Mouse (Mus musculus) MEL (cell line): ENCODE results near the gene Mst1. TPM values are rescaled to one million over a fixed set of nuclear protein-coding genes. Genes with fewer than 3 reads are reported as not detected.

Source experiments
- DNase-seq: peaks from one replicate; pipeline ENCODE4 v3.0.0; 2011; ENCODE audit warnings: low read depth, low spot score
- H3K27ac ChIP-seq: 2 replicates; pipeline ENCODE4 v1.5.1; 2012; ENCODE audit warnings: low read depth, mild to moderate bottlenecking, control low read depth, low read length, moderate library complexity; ENCODE audit not compliant: control insufficient read depth
- H3K27me3 ChIP-seq, 2 experiments: fragments of 150-350 bp in 1 of 2; sonication (generic) in 1 of 2; 2 replicates each; pipeline ENCODE4 v1.6.1; 2012; ENCODE audit warnings: low read length in 2 of 2, mild to moderate bottlenecking in 2 of 2, improper control_type of control experiment in 1 of 2, moderate library complexity in 1 of 2; ENCODE audit not compliant: insufficient read depth in 2 of 2, control insufficient read depth in 1 of 2
- H3K36me3 ChIP-seq, 2 experiments: 2 replicates each; pipeline ENCODE4 v1.6.1; 2012 to 2014; ENCODE audit warnings: low read length in 2 of 2, improper control_type of control experiment in 1 of 2, inconsistent platforms in 1 of 2, mild to moderate bottlenecking in 1 of 2; ENCODE audit not compliant: insufficient read depth in 2 of 2, control insufficient read depth in 1 of 2
- H3K4me1 ChIP-seq, 2 experiments: fragments of 150-350 bp in 1 of 2; sonication (generic) in 1 of 2; 2 replicates each; pipeline ENCODE4 v1.6.1; 2012; ENCODE audit warnings: low read length in 2 of 2, improper control_type of control experiment in 1 of 2, mild to moderate bottlenecking in 1 of 2; ENCODE audit not compliant: insufficient read depth in 2 of 2, control insufficient read depth in 1 of 2
- H3K4me3 ChIP-seq, 2 experiments: fragments of 150-350 bp in 1 of 2; sonication (generic) in 1 of 2; 2 replicates each; pipeline ENCODE4 v1.5.1; 2012; ENCODE audit warnings: low read depth in 2 of 2, low read length in 2 of 2, mild to moderate bottlenecking in 2 of 2, moderate library complexity in 2 of 2, control low read depth in 1 of 2, improper control_type of control experiment in 1 of 2; ENCODE audit not compliant: control insufficient read depth in 1 of 2, insufficient read depth in 1 of 2
- H3K79me2 ChIP-seq: 2 replicates; pipeline ENCODE4 v1.6.1; 2012; ENCODE audit warnings: mild to moderate bottlenecking, low read length, moderate library complexity; ENCODE audit not compliant: control insufficient read depth, poor library complexity, insufficient read depth
- H3K9ac ChIP-seq: 2 replicates; pipeline ENCODE4 v1.6.1; 2012; ENCODE audit warnings: low read depth, mild to moderate bottlenecking, control low read depth, low read length, moderate library complexity; ENCODE audit not compliant: control insufficient read depth, poor library complexity, severe bottlenecking
- H3K9me3 ChIP-seq: fragments of 150-350 bp; sonication (generic); replicated peaks from 2 replicates; pipeline ENCODE4 v1.6.1; 2012; ENCODE audit warnings: mild to moderate bottlenecking, low read length, improper control_type of control experiment, moderate library complexity; ENCODE audit not compliant: insufficient read depth
- CHD1 ChIP-seq: IDR thresholded peaks from 2 replicates; pipeline ENCODE4 v1.6.1; 2012; ENCODE audit warnings: low read depth, mild to moderate bottlenecking, inconsistent platforms, low read length, improper control_type of control experiment
- ELF1 ChIP-seq: IDR thresholded peaks from 2 replicates; pipeline ENCODE4 v1.6.1; 2014; ENCODE audit warnings: low read depth, mild to moderate bottlenecking, inconsistent platforms, low read length, improper control_type of control experiment, moderate library complexity
- GATA1 ChIP-seq: IDR thresholded peaks from 2 replicates; pipeline ENCODE4 v1.6.1; 2011; ENCODE audit warnings: low read depth, low read length, improper control_type of control experiment
- MXI1 ChIP-seq: IDR thresholded peaks from 2 replicates; pipeline ENCODE4 v1.6.1; 2011; ENCODE audit warnings: mild to moderate bottlenecking, low read depth, low read length, improper control_type of control experiment
- MYB ChIP-seq: IDR thresholded peaks from 2 replicates; pipeline ENCODE4 v1.6.1; 2011; ENCODE audit warnings: mild to moderate bottlenecking, low read depth, low read length, improper control_type of control experiment
- MYC ChIP-seq: IDR thresholded peaks from 2 replicates; pipeline ENCODE4 v1.6.1; 2011; ENCODE audit warnings: low read depth, mild to moderate bottlenecking, low read length, improper control_type of control experiment, moderate library complexity
- POLR2A ChIP-seq, 2 experiments: IDR thresholded peaks; 2 replicates each; pipeline ENCODE4 v1.6.1; 2011 to 2012; ENCODE audit warnings: low read length in 2 of 2, mild to moderate bottlenecking in 2 of 2, control low read depth in 1 of 2, improper control_type of control experiment in 1 of 2, low read depth in 1 of 2, moderate library complexity in 1 of 2; ENCODE audit not compliant: control insufficient read depth in 1 of 2, insufficient read depth in 1 of 2, poor library complexity in 1 of 2
- SIN3A ChIP-seq: IDR thresholded peaks from 2 replicates; pipeline ENCODE4 v1.6.1; 2012; ENCODE audit warnings: low read length, improper control_type of control experiment, inconsistent platforms
- TCF12 ChIP-seq: IDR thresholded peaks from 2 replicates; pipeline ENCODE4 v1.6.1; 2014; ENCODE audit warnings: low read depth, mild to moderate bottlenecking, inconsistent platforms, low read length, improper control_type of control experiment, moderate library complexity
- UBTF ChIP-seq: IDR thresholded peaks from 2 replicates; pipeline ENCODE4 v1.6.1; 2012; ENCODE audit warnings: low read depth, mild to moderate bottlenecking, inconsistent platforms, low read length, improper control_type of control experiment, moderate library complexity, borderline replicate concordance; ENCODE audit not compliant: insufficient read depth
- USF2 ChIP-seq, 2 experiments: IDR thresholded peaks; 2 replicates each; pipeline ENCODE4 v1.6.1; 2011 to 2012; ENCODE audit warnings: improper control_type of control experiment in 2 of 2, low read length in 2 of 2, borderline replicate concordance in 1 of 2, inconsistent platforms in 1 of 2, low read depth in 1 of 2, mild to moderate bottlenecking in 1 of 2; ENCODE audit not compliant: insufficient read depth in 1 of 2
- ZC3H11A ChIP-seq: IDR thresholded peaks from 2 replicates; pipeline ENCODE4 v1.6.1; 2012; ENCODE audit warnings: low read depth, mild to moderate bottlenecking, inconsistent platforms, low read length, improper control_type of control experiment
- ZMIZ1 ChIP-seq: IDR thresholded peaks from 2 replicates; pipeline ENCODE4 v1.6.1; 2012; ENCODE audit warnings: low read depth, mild to moderate bottlenecking, inconsistent platforms, low read length, improper control_type of control experiment, moderate library complexity
- polyA plus RNA-seq, 2 experiments: library from polyadenylated mRNA; stranded (reverse) in 1 of 2; unstranded in 1 of 2; fragments of >175 nt in 1 of 2; fragments of >200 nt in 1 of 2; gene quantifications; 2 replicates each; pipeline versions ENCODE4 v1.2.1 to v1.2.4; 2012; ENCODE audit warnings: low replicate concordance in 2 of 2, low read depth in 1 of 2; ENCODE audit not compliant: insufficient read length in 2 of 2, insufficient read depth in 1 of 2, missing spikeins in 1 of 2
- total RNA-seq: library from RNA; depleted of rRNA; stranded (reverse); fragments of 300-350 nt; gene quantifications from 2 replicates; pipeline ENCODE4 v1.2.3, GENCODE M21; 2012

Mst1 gene
- total and polyA plus RNA-seq, 3 experiments, result 1.6 to 10.0 TPM; not detected in 1

- peaks cover 0 to 7% of the 10 kb centered on the region in 2 experiments; a peak in 1 of 4 replicates for H3K4me1 ChIP-seq
- peaks cover 8% of the 10 kb centered on the region for H3K79me2 ChIP-seq
- TF ChIP-seq UBTF (no peak), ZMIZ1 (no peak), POLR2A (IDR thresholded peaks at IDR 0.05; ENCODE audit: control insufficient read depth in 1 of 2, insufficient read depth in 1 of 2, low read depth in 1 of 2, low read length in 2 of 2, poor library complexity in 1 of 2) (no peak), CHD1 (no peak), SIN3A (no peak), ELF1 (no peak), MXI1 (no peak), MYB (no peak), ZC3H11A (no peak), USF2 (IDR thresholded peaks at IDR 0.05; ENCODE audit: borderline replicate concordance in 1 of 2, insufficient read depth in 1 of 2, low read depth in 1 of 2, low read length in 2 of 2) (no peak), GATA1 (no peak)
- no peaks in the 10 kb centered on the region for H3K36me3 ChIP-seq
- no peak overlapping the region for H3K9ac ChIP-seq
- H3K4me3 ChIP-seq, result no peak overlapping the region
- H3K27ac ChIP-seq, result no peak overlapping the region
- no peaks in the 10 kb centered on the region for H3K9me3 ChIP-seq
- no peak for DNase-seq
- H3K27me3 ChIP-seq, result no peaks in the 10 kb centered on the region
Measured at GRCm38 (mm10) chr9:108053665-108054225, 26.5 kb upstream of the Mst1 start.

- Histone ChIP-seq H3K36me3 (no peaks in the 10 kb centered on the region; a peak in 1 of 4 replicates), H3K79me2 (peaks cover 5% of the 10 kb centered on the region), H3K9ac (no peak overlapping the region), H3K4me1 (peaks cover 0 to 7% of the 10 kb centered on the region in 2 experiments; a peak in 1 of 4 replicates), H3K27me3 (no peaks in the 10 kb centered on the region), H3K9me3 (no peaks in the 10 kb centered on the region), H3K27ac (no peak overlapping the region), H3K4me3 (no peak overlapping the region)
- DNase-seq, result no peak
- TF ChIP-seq MYC (no peak), TCF12 (no peak), CHD1 (no peak)
Measured at GRCm38 (mm10) chr9:108054331-108055040, 25.8 kb upstream of the Mst1 start.
